In genomic region chr3:89799476-89799875, GRCm38 (mm10) we compare ENCODE assay signal across 12 mouse cellular contexts. TPM values are rescaled to one million over a fixed set of nuclear protein-coding genes. Genes with fewer than 3 reads are reported as not detected.
A peak's percentile ranks its signal among the peaks of the same experiment; 100 is the strongest.
DNase-seq lines count a peak whose midpoint lies in the region; ATAC-seq and TF ChIP-seq lines count a peak whose summit lies in the region.
"Had no signal": no experiment of that assay in that cellular context is flagged by ENCODE, and none has a peak within 500 bp of the region (broad histone marks: within the 10 kb centered on the region; RNA-seq: fewer than 3 reads in every experiment).

No protein-coding gene starts in this region.

- H3K9ac ChIP-seq in forebrain, embryonic 12.5 days = no peak overlapping the region
- H3K9ac ChIP-seq in forebrain, embryonic 15.5 days (replicated peaks) = no peak overlapping the region
- H3K9ac ChIP-seq in lung, embryonic 15.5 days = no peak overlapping the region
- H3K9ac ChIP-seq in lung, postnatal 0 days (replicated peaks; ENCODE audit: low read depth) = no peak overlapping the region
- no peak overlapping the region for H3K9ac ChIP-seq in limb, embryonic 11.5 days (ENCODE audit: low read length)
- no peak overlapping the region for H3K9ac ChIP-seq in stomach, embryonic 15.5 days

- H3K27me3 ChIP-seq in forebrain, embryonic 12.5 days = no peaks in the 10 kb centered on the region; the same call in 1 of the 2 replicates
- no peaks in the 10 kb centered on the region for H3K27me3 ChIP-seq in forebrain, embryonic 15.5 days
- H3K27me3 ChIP-seq in lung, embryonic 15.5 days = no peaks in the 10 kb centered on the region
- H3K27me3 ChIP-seq in lung, postnatal 0 days (replicated peaks; ENCODE audit: insufficient read depth, low read length) = no peaks in the 10 kb centered on the region
- no peaks in the 10 kb centered on the region for H3K27me3 ChIP-seq in limb, embryonic 11.5 days (ENCODE audit: control insufficient read depth, insufficient read depth, low read length)
- no peaks in the 10 kb centered on the region for H3K27me3 ChIP-seq in stomach, embryonic 15.5 days (replicated peaks)

- DNase-seq in lung, postnatal 0 days (ENCODE audit: low spot score) = no peak
- peak; percentile 28 for DNase-seq in limb, embryonic 11.5 days (ENCODE audit: low spot score)
- DNase-seq in gastrocnemius, adult 18-20 months (ENCODE audit: low spot score) = no peak
- DNase-seq: adrenal gland, adult 2 months; cerebellum, postnatal 25 days; lung, postnatal 4 days; right cerebral cortex, postnatal 4 days had no signal

- no peaks in the 10 kb centered on the region for H3K9me3 ChIP-seq in forebrain, embryonic 12.5 days
- H3K9me3 ChIP-seq in forebrain, embryonic 15.5 days = no peaks in the 10 kb centered on the region
- no peaks in the 10 kb centered on the region for H3K9me3 ChIP-seq in lung, embryonic 15.5 days
- no peaks in the 10 kb centered on the region for H3K9me3 ChIP-seq in lung, postnatal 0 days (ENCODE audit: low read length)
- no peaks in the 10 kb centered on the region for H3K9me3 ChIP-seq in limb, embryonic 11.5 days (ENCODE audit: control insufficient read depth, low read length)
- no peaks in the 10 kb centered on the region for H3K9me3 ChIP-seq in stomach, embryonic 15.5 days

- H3K4me1 ChIP-seq in forebrain, embryonic 12.5 days = peaks cover 4% of the 10 kb centered on the region
- H3K4me1 ChIP-seq in forebrain, embryonic 15.5 days = no peaks in the 10 kb centered on the region
- H3K4me1 ChIP-seq in lung, embryonic 15.5 days = no peaks in the 10 kb centered on the region
- no peaks in the 10 kb centered on the region; the same call in 1 of the 2 replicates for H3K4me1 ChIP-seq in lung, postnatal 0 days (ENCODE audit: insufficient read depth, low read depth, low read length)
- H3K4me1 ChIP-seq in limb, embryonic 11.5 days (ENCODE audit: control insufficient read depth, insufficient read depth, low read length) = no peaks in the 10 kb centered on the region
- H3K4me1 ChIP-seq in stomach, embryonic 15.5 days = peaks cover 3% of the 10 kb centered on the region

- TF ChIP-seq EP300 in lung, postnatal 0 days (IDR thresholded peaks at IDR 0.05) = no peak

- no peak overlapping the region for H3K27ac ChIP-seq in forebrain, embryonic 12.5 days
- no peak overlapping the region for H3K27ac ChIP-seq in forebrain, embryonic 15.5 days (replicated peaks)
- H3K27ac ChIP-seq in lung, embryonic 15.5 days = no peak overlapping the region
- H3K27ac ChIP-seq in lung, postnatal 0 days (ENCODE audit: low read length) = no peak overlapping the region
- H3K27ac ChIP-seq in limb, embryonic 11.5 days (replicated peaks; ENCODE audit: low read depth, low read length) = no peak overlapping the region
- H3K27ac ChIP-seq in stomach, embryonic 15.5 days = no peak overlapping the region

- H3K4me3 ChIP-seq in forebrain, embryonic 12.5 days (replicated peaks) = no peak overlapping the region
- H3K4me3 ChIP-seq in forebrain, embryonic 15.5 days = no peak overlapping the region
- H3K4me3 ChIP-seq in lung, embryonic 15.5 days = no peak overlapping the region
- no peak overlapping the region for H3K4me3 ChIP-seq in lung, postnatal 0 days (ENCODE audit: low read depth, low read length)
- H3K4me3 ChIP-seq in limb, embryonic 11.5 days (ENCODE audit: low read depth, low read length) = no peak overlapping the region
- H3K4me3 ChIP-seq in stomach, embryonic 15.5 days (replicated peaks) = 0 out of 2 replicates have a peak overlapping the region, but pooled peaks have one; percentile 9

- no peaks in the 10 kb centered on the region for H3K36me3 ChIP-seq in forebrain, embryonic 12.5 days (replicated peaks)
- H3K36me3 ChIP-seq in forebrain, embryonic 15.5 days = no peaks in the 10 kb centered on the region
- H3K36me3 ChIP-seq in lung, embryonic 15.5 days = no peaks in the 10 kb centered on the region
- H3K36me3 ChIP-seq in lung, postnatal 0 days (ENCODE audit: insufficient read depth, low read length) = no peaks in the 10 kb centered on the region
- H3K36me3 ChIP-seq in limb, embryonic 11.5 days (ENCODE audit: control insufficient read depth, insufficient read depth, low read length) = no peaks in the 10 kb centered on the region
- H3K36me3 ChIP-seq in stomach, embryonic 15.5 days = no peaks in the 10 kb centered on the region

- peak overlapping the region; percentile 34 for H3K4me2 ChIP-seq in forebrain, embryonic 12.5 days
- no peak overlapping the region for H3K4me2 ChIP-seq in forebrain, embryonic 15.5 days (replicated peaks)
- peak overlapping the region; percentile 48; the same call in 1 of the 2 replicates for H3K4me2 ChIP-seq in lung, embryonic 15.5 days
- H3K4me2 ChIP-seq in lung, postnatal 0 days (replicated peaks; ENCODE audit: low read depth, low read length) = no peak overlapping the region
- peak overlapping the region; percentile 34 for H3K4me2 ChIP-seq in limb, embryonic 11.5 days (ENCODE audit: low read depth, severe bottlenecking)
- H3K4me2 ChIP-seq in stomach, embryonic 15.5 days = peak overlapping the region; percentile 38

- no peak for TF ChIP-seq CTCF in lung, postnatal 0 days (IDR thresholded peaks at IDR 0.05)

- WGBS in forebrain, embryonic 12.5 days = 7% methylated on average over 13 of the region's 13 CpGs
- 5% methylated on average over 13 of the region's 13 CpGs for WGBS in forebrain, embryonic 15.5 days
- WGBS in lung, embryonic 15.5 days = 6% methylated on average over 13 of the region's 13 CpGs
- WGBS in lung, postnatal 0 days = 21% methylated on average over 13 of the region's 13 CpGs
- 4% methylated on average over 13 of the region's 13 CpGs for WGBS in limb, embryonic 11.5 days
- 14% methylated on average over 13 of the region's 13 CpGs for WGBS in stomach, embryonic 15.5 days

- no peak for ATAC-seq in forebrain, embryonic 12.5 days (ENCODE audit: low FRiP score)
- no peak for ATAC-seq in forebrain, embryonic 15.5 days (replicated peaks)
- ATAC-seq in lung, embryonic 15.5 days (ENCODE audit: borderline replicate concordance, extremely low read depth, low FRiP score, low TSS enrichment) = no peak
- no peak for ATAC-seq in lung, postnatal 0 days
- ATAC-seq in limb, embryonic 11.5 days (ENCODE audit: insufficient number of reproducible peaks, low FRiP score, low TSS enrichment, low read depth) = no peak
- ATAC-seq in stomach, embryonic 15.5 days (ENCODE audit: insufficient read depth, low FRiP score, low read depth) = no peak
- ATAC-seq in inflammation-experienced regulatory T-cells, adult 6 months = no peak

RNA-seq across cellular contexts. Expression of gene Ube2q1, which starts 26.1 kb away (rescaled TPM):
- 17.4 and 19.3 TPM in 2 replicates for polyA plus RNA-seq in forebrain, embryonic 12.5 days (2016; fragmentation: Nextera tagmentation; extraction: Ambion mirVana)
- polyA plus RNA-seq in forebrain, embryonic 15.5 days (2015; fragmentation: Nextera tagmentation; extraction: Ambion mirVana) = 13.3 and 13.4 TPM in 2 replicates
- 10.8 and 12.0 TPM in 2 replicates for polyA plus RNA-seq in lung, embryonic 15.5 days (2015; fragmentation: Nextera tagmentation; extraction: Ambion mirVana)
- 12.4 and 13.4 TPM in 2 replicates for polyA plus RNA-seq in lung, postnatal 0 days (2015; fragmentation: Nextera tagmentation; extraction: Ambion mirVana)
- polyA plus RNA-seq in limb, embryonic 11.5 days (2014; fragmentation: Nextera tagmentation; extraction: Ambion mirVana) = 23.5 and 24.5 TPM in 2 replicates
- polyA plus RNA-seq in stomach, embryonic 15.5 days (2015; fragmentation: Nextera tagmentation; extraction: Ambion mirVana) = 11.2 and 11.7 TPM in 2 replicates
- polyA plus RNA-seq in inflammation-experienced regulatory T-cells, adult 6 months (2017; shearing (Covaris generic)) = 10 to 100 TPM; 12.9 to 18.9 (median 16.5) TPM
- 10 to 100 TPM; 13.1 to 14.0 TPM for total RNA-seq in gastrocnemius, adult 18-20 months (2021)

RNA-seq across cellular contexts. Expression of gene She, which starts 31.7 kb away (rescaled TPM):
- 1.7 and 1.8 TPM in 2 replicates for polyA plus RNA-seq in forebrain, embryonic 12.5 days (2016; fragmentation: Nextera tagmentation; extraction: Ambion mirVana)
- 1.1 and 1.3 TPM in 2 replicates for polyA plus RNA-seq in forebrain, embryonic 15.5 days (2015; fragmentation: Nextera tagmentation; extraction: Ambion mirVana)
- 9.9 and 10.1 TPM in 2 replicates for polyA plus RNA-seq in lung, embryonic 15.5 days (2015; fragmentation: Nextera tagmentation; extraction: Ambion mirVana)
- polyA plus RNA-seq in lung, postnatal 0 days (2015; fragmentation: Nextera tagmentation; extraction: Ambion mirVana) = 11.2 and 12.1 TPM in 2 replicates
- 3.1 and 3.4 TPM in 2 replicates for polyA plus RNA-seq in limb, embryonic 11.5 days (2014; fragmentation: Nextera tagmentation; extraction: Ambion mirVana)
- polyA plus RNA-seq in stomach, embryonic 15.5 days (2015; fragmentation: Nextera tagmentation; extraction: Ambion mirVana) = 3.6 and 3.7 TPM in 2 replicates
- polyA plus RNA-seq in inflammation-experienced regulatory T-cells, adult 6 months (2017; shearing (Covaris generic)) = 10 to 100 TPM in 1 of 3 experiments, 1 to 10 TPM in 2; 3.3 to 10.1 (median 9.1) TPM
- 1 to 10 TPM; 2.8 to 4.8 TPM for total RNA-seq in gastrocnemius, adult 18-20 months (2021)

RNA-seq across cellular contexts. Expression of gene Chrnb2, which starts 35.0 kb away (rescaled TPM):
- 18.9 and 21.3 TPM in 2 replicates for polyA plus RNA-seq in forebrain, embryonic 12.5 days (2016; fragmentation: Nextera tagmentation; extraction: Ambion mirVana)
- 25.9 and 26.8 TPM in 2 replicates for polyA plus RNA-seq in forebrain, embryonic 15.5 days (2015; fragmentation: Nextera tagmentation; extraction: Ambion mirVana)
- 0.30 and 0.36 TPM in 2 replicates for polyA plus RNA-seq in lung, embryonic 15.5 days (2015; fragmentation: Nextera tagmentation; extraction: Ambion mirVana)
- polyA plus RNA-seq in lung, postnatal 0 days (2015; fragmentation: Nextera tagmentation; extraction: Ambion mirVana) = 0.17 and 0.27 TPM in 2 replicates
- polyA plus RNA-seq in limb, embryonic 11.5 days (2014; fragmentation: Nextera tagmentation; extraction: Ambion mirVana) = 0.23 and 0.77 TPM in 2 replicates
- polyA plus RNA-seq in stomach, embryonic 15.5 days (2015; fragmentation: Nextera tagmentation; extraction: Ambion mirVana) = 1.4 and 1.6 TPM in 2 replicates
- 1 to 10 TPM; 1.2 to 2.4 (median 1.9) TPM for polyA plus RNA-seq in inflammation-experienced regulatory T-cells, adult 6 months (2017; shearing (Covaris generic))
- total RNA-seq in gastrocnemius, adult 18-20 months (2021) = under 1 TPM; 0.09 to 0.16 TPM

Comparison
In these comparisons a context has a peak if more than half of its experiments do, and no peak if none do; other contexts are left out.
1. H3K4me2 ChIP-seq: peak in forebrain, embryonic 12.5 days (single experiment), lung, embryonic 15.5 days (single experiment), limb, embryonic 11.5 days (single experiment) and stomach, embryonic 15.5 days (single experiment); none in forebrain, embryonic 15.5 days (single experiment) and lung, postnatal 0 days (single experiment).